Mouse (Mus musculus) lung, postnatal 0 days (tissue): ENCODE data around the gene Map3k6. TPM values are rescaled to one million over a fixed set of nuclear protein-coding genes. Genes with fewer than 3 reads are reported as not detected.
A peak's percentile ranks its signal among the peaks of the same experiment; 100 is the strongest.

Source experiments
- ATAC-seq: fragments of 200-750 bp; cut with Nextera tagmentation; 2 replicates; pipeline ENCODE4 v1.8.0; 2017; ENCODE audit warnings: moderate library complexity
- DNase-seq: peaks from one replicate; pipeline ENCODE4 v3.0.0-alpha.2; 2016; ENCODE audit warnings: low spot score
- H3K27ac ChIP-seq: fragments of 300-500 bp; sonication (generic); 2 replicates; pipeline ENCODE4 v1.5.1; 2014; ENCODE audit warnings: antibody characterized with exemption, mild to moderate bottlenecking, low read length, mixed read lengths
- H3K27me3 ChIP-seq: fragments of 300-500 bp; sonication (generic); replicated peaks from 2 replicates; pipeline ENCODE4 v1.6.1; 2014; ENCODE audit warnings: low read length, mixed read lengths; ENCODE audit not compliant: insufficient read depth
- H3K36me3 ChIP-seq: fragments of 300-500 bp; sonication (generic); 2 replicates; pipeline ENCODE4 v1.6.1; 2014; ENCODE audit warnings: low read length, mixed read lengths; ENCODE audit not compliant: insufficient read depth
- H3K4me1 ChIP-seq: fragments of 300-500 bp; sonication (generic); 2 replicates; pipeline ENCODE4 v1.6.1; 2014; ENCODE audit warnings: antibody characterized with exemption, low read depth, low read length, mixed read lengths; ENCODE audit not compliant: insufficient read depth
- H3K4me2 ChIP-seq: fragments of 300-500 bp; sonication (generic); replicated peaks from 2 replicates; pipeline ENCODE4 v1.6.1; 2014; ENCODE audit warnings: low read depth, mild to moderate bottlenecking, low read length, moderate library complexity, mixed read lengths
- H3K4me3 ChIP-seq: fragments of 300-500 bp; sonication (generic); 2 replicates; pipeline ENCODE4 v1.5.1; 2014; ENCODE audit warnings: low read depth, low read length
- H3K9ac ChIP-seq: fragments of 300-500 bp; sonication (generic); replicated peaks from 2 replicates; pipeline ENCODE4 v1.6.1; 2014; ENCODE audit warnings: low read depth, mild to moderate bottlenecking
- H3K9me3 ChIP-seq: fragments of 300-500 bp; sonication (generic); 2 replicates; pipeline ENCODE4 v1.6.1; 2016; ENCODE audit warnings: low read length, mixed read lengths
- CTCF ChIP-seq: IDR thresholded peaks from 2 replicates; pipeline ENCODE4 v1.5.1; 2016; ENCODE audit warnings: antibody characterized with exemption, mild to moderate bottlenecking
- EP300 ChIP-seq: IDR thresholded peaks from 2 replicates; pipeline ENCODE4 v1.6.1; 2016; ENCODE audit warnings: antibody characterized with exemption, mild to moderate bottlenecking, control low read depth
- WGBS: fragments of 180-500 bp; shearing (Covaris S2); extraction: QIAGEN DNeasy Blood & Tissue Kit; methylation state at CpG from one replicate; pipeline ENCODE4 v1.1.7; 2014; 5-methylcytosine and 5-hydroxymethylcytosine counted together
- polyA plus RNA-seq: library from polyadenylated mRNA; unstranded; fragments of >200 nt; fragmentation: Nextera tagmentation; extraction: Ambion mirVana; gene quantifications from 2 replicates; pipeline ENCODE4 v1.2.1, GENCODE M21; 2015

The Map3k6 gene
- polyA plus RNA-seq, 1 experiment from 2014 or later = 18.7 TPM

DNA sequence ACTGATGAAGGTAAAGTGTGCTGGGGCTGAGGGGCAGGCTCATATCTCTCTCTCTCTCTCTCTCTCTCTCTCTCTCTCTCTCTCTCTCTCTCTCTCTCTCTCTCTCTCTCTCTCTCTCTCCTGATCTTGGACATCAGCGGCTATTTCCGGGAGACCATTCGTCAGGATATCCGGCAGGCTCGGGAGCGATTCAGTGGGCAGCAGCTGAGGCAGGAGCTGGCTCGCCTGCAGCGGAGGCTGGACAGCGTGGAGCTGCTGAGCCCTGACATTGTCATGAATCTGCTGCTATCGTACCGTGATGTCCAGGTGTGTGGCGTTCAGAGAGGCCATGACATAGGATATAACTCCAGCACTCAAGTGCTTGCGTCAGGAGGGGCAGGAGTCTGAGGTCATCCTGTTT, 2.9 kb downstream of the Map3k6 start:
- TF ChIP-seq CTCF (no peak), EP300 (peak; percentile 19; the same call in 1 of the 2 replicates)
- no peak for ATAC-seq
- peaks cover 5% of the 10 kb centered on the region; the same call in 1 of the 2 replicates for H3K4me1 ChIP-seq
- H3K27me3 ChIP-seq = no peaks in the 10 kb centered on the region
- no peak overlapping the region for H3K9ac ChIP-seq
- no peaks in the 10 kb centered on the region for H3K9me3 ChIP-seq
- H3K36me3 ChIP-seq = no peaks in the 10 kb centered on the region
- 24% methylated on average over 13 of the region's 13 CpGs for WGBS
- no peak for DNase-seq
- 0 out of 2 replicates have a peak overlapping the region, but pooled peaks have one; percentile 14 for H3K4me2 ChIP-seq
- peak overlapping the region; percentile 99; the same call in 1 of the 2 replicates for H3K27ac ChIP-seq
- no peak overlapping the region for H3K4me3 ChIP-seq

- Histone ChIP-seq H3K9ac (no peak overlapping the region), H3K36me3 (no peaks in the 10 kb centered on the region), H3K27me3 (no peaks in the 10 kb centered on the region), H3K9me3 (no peaks in the 10 kb centered on the region), H3K4me2 (no peak overlapping the region), H3K4me1 (peaks cover 5% of the 10 kb centered on the region; the same call in 1 of the 2 replicates), H3K27ac (no peak overlapping the region), H3K4me3 (no peak overlapping the region)
- TF ChIP-seq EP300 (no peak), CTCF (no peak)
- 73% methylated on average over 1 of the region's 1 CpGs for WGBS
- ATAC-seq (no peak), DNase-seq (no peak)
Observed at GRCm38 (mm10) chr4:133244289-133244688, 3.7 kb downstream of the Map3k6 start.

GRCm38 (mm10) chr4:133247072-133247471, 6.5 kb downstream of the Map3k6 start:
- H3K4me3 ChIP-seq = no peak overlapping the region
- H3K9ac ChIP-seq = no peak overlapping the region
- H3K27me3 ChIP-seq = 0 out of 2 replicates have a peak, but pooled peaks cover 21% of the 10 kb centered on the region
- WGBS = 33% methylated on average over 15 of the region's 15 CpGs
- 0 out of 2 replicates have a peak overlapping the region, but pooled peaks have one; percentile 14 for H3K4me2 ChIP-seq
- DNase-seq (peak; percentile 57), ATAC-seq (peak; percentile 66)
- H3K9me3 ChIP-seq = no peaks in the 10 kb centered on the region
- H3K4me1 ChIP-seq = peaks cover 13% of the 10 kb centered on the region; the same call in 1 of the 2 replicates
- peaks cover 13% of the 10 kb centered on the region for H3K36me3 ChIP-seq
- H3K27ac ChIP-seq = no peak overlapping the region
- TF ChIP-seq CTCF (no peak), EP300 (peak; percentile 86)

GRCm38 (mm10) chr4:133247806-133248449, 7.3 kb downstream of the Map3k6 start:
- Histone ChIP-seq H3K9me3 (no peaks in the 10 kb centered on the region), H3K4me1 (peaks cover 7% of the 10 kb centered on the region; the same call in 1 of the 2 replicates), H3K4me2 (no peak overlapping the region), H3K9ac (no peak overlapping the region), H3K4me3 (no peak overlapping the region), H3K36me3 (peaks cover 13% of the 10 kb centered on the region), H3K27me3 (0 out of 2 replicates have a peak, but pooled peaks cover 24% of the 10 kb centered on the region), H3K27ac (no peak overlapping the region)
- DNase-seq = peak; percentile 11
- TF ChIP-seq EP300 (no peak), CTCF (no peak)
- ATAC-seq = no peak
- WGBS = 61% methylated on average over 13 of the region's 13 CpGs

DNA sequence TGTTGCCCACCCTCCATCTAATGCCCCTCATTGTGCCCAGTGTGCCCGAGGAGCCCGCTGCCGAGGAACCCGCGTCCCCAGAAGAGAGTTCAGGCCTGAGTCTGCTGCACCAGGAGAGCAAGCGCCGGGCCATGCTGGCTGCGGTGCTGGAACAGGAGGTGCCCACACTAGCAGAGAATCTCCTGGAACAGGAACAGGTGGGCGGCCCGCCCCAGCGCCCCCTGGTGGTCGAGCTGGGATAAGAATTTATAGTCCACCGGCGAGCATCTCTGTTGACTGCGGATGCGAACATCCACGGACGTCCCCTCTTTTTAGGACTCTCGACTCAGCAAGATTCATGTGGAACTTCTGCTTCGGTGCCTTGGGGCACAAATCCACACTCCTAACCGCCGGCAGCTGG, 10.0 kb downstream of the Map3k6 start:
- Histone ChIP-seq H3K9me3 (no peaks in the 10 kb centered on the region), H3K4me2 (peak overlapping the region; percentile 35), H3K27ac (no peak overlapping the region), H3K4me3 (no peak overlapping the region), H3K4me1 (peaks cover 7% of the 10 kb centered on the region; the same call in 1 of the 2 replicates), H3K9ac (no peak overlapping the region), H3K36me3 (peaks cover 13% of the 10 kb centered on the region), H3K27me3 (0 out of 2 replicates have a peak, but pooled peaks cover 24% of the 10 kb centered on the region)
- no peak for TF ChIP-seq EP300
- peak; percentile 86 for TF ChIP-seq CTCF
- ATAC-seq (peak; percentile 55), DNase-seq (peak; percentile 79)
- WGBS = 8% methylated on average over 22 of the region's 22 CpGs

- H3K27ac ChIP-seq = no peak overlapping the region
- peak overlapping the region; percentile 35 for H3K4me2 ChIP-seq
- WGBS = 9% methylated on average over 31 of the region's 31 CpGs
- peaks cover 13% of the 10 kb centered on the region for H3K36me3 ChIP-seq
- H3K4me3 ChIP-seq = 0 out of 2 replicates have a peak overlapping the region, but pooled peaks have one; percentile 1
- DNase-seq = no peak
- 0 out of 2 replicates have a peak, but pooled peaks cover 27% of the 10 kb centered on the region for H3K27me3 ChIP-seq
- H3K9me3 ChIP-seq = no peaks in the 10 kb centered on the region
- peaks cover 7% of the 10 kb centered on the region; the same call in 1 of the 2 replicates for H3K4me1 ChIP-seq
- no peak for TF ChIP-seq EP300
- no peak for TF ChIP-seq CTCF
- no peak overlapping the region for H3K9ac ChIP-seq
- ATAC-seq = no peak
Observed at GRCm38 (mm10) chr4:133251214-133251613, 10.6 kb downstream of the Map3k6 start.
